Mouse (Mus musculus): Measurements from ENCODE around the gene Sergef. TPM values are rescaled to one million over a fixed set of nuclear protein-coding genes. Genes with fewer than 3 reads are reported as not detected.
A peak's percentile ranks its signal among the peaks of the same experiment; 100 is the strongest.
"Not testable (repeated sequence)": the region's sequence is repeated elsewhere in the genome, so short reads cannot be mapped to it uniquely, and the experiment has no call there.

The Sergef gene
- total RNA-seq (2015; ENCODE audit: low replicate concordance), result not detected in 2 replicates
- 0.43 TPM in 1 of 2 replicates, not detected in the other for total RNA-seq (2017; ENCODE audit: low replicate concordance)

- ATAC-seq (replicated peaks; ENCODE audit: low FRiP score, poor library complexity, severe bottlenecking), result peak; percentile 97
These were observed at the start of gene Sergef for GRCm38 (mm10) chr7:46639692-46640031. Sergef (minus strand) TSS chr7:46639807.

- no peak for ATAC-seq (replicated peaks; ENCODE audit: low FRiP score, poor library complexity, severe bottlenecking)
These were observed 47.2 kb upstream of the Sergef start for GRCm38 (mm10) chr7:46686827-46687226.

GRCm38 (mm10) chr7:46680732-46681131 lies 41.1 kb upstream of the Sergef start:
- no peak for ATAC-seq (replicated peaks; ENCODE audit: low FRiP score, poor library complexity, severe bottlenecking)

DNA sequence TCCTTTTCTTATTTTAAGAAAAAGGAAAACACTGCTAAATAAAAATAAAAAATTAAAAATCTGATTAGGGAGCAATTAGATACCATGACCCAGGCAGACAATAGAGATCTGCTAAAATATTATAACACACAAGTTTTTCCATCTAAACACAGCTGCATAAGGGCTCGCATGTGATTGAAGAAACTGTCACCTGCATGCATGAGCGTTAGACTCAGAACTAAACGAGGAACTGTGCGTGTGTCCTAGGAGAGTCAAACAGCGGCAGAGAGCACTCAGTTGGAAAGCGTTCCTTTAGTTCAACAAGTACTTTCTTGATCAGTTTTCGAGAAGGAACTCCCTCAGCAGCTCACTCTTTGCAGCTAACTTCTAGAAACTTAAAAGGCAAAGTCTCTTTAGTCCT lies 39.4 kb upstream of the Sergef start:
- ATAC-seq (replicated peaks; ENCODE audit: low FRiP score, poor library complexity, severe bottlenecking), result not testable (repeated sequence)

GRCm38 (mm10) chr7:46678417-46678816 lies 38.8 kb upstream of the Sergef start:
- ATAC-seq (replicated peaks; ENCODE audit: low FRiP score, poor library complexity, severe bottlenecking), result no peak

GRCm38 (mm10) chr7:46676808-46677360 lies 37.3 kb upstream of the Sergef start:
- no peak for ATAC-seq (replicated peaks; ENCODE audit: low FRiP score, poor library complexity, severe bottlenecking)

- no peak for ATAC-seq (replicated peaks; ENCODE audit: low FRiP score, poor library complexity, severe bottlenecking)
These were observed 36.3 kb upstream of the Sergef start for GRCm38 (mm10) chr7:46675886-46676285.

DNA sequence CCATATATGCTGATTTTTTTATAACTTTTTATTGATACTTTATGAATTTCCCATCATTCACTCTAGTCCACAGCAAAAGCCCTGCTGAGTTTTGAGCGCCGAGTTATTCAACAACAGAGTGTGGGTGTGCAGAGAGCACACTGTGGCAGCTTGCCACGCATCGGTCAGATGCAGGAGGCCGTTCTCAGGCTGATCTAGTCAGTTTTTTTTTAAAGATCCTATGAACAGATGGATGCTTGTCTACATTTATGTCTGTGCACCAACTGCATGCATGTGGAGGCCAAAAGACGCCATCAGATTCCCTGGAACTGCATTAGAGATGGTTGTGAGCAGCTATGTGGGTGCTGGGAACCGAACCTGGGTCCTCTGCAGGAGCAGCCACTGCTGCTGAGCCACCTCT lies 35.5 kb upstream of the Sergef start:
- ATAC-seq (replicated peaks; ENCODE audit: low FRiP score, poor library complexity, severe bottlenecking), result no peak

GRCm38 (mm10) chr7:46672160-46672672 lies 32.6 kb upstream of the Sergef start, which contains the start of gene Tph1:
Tph1 (minus strand) TSS chr7:46672537.
- ATAC-seq (replicated peaks; ENCODE audit: low FRiP score, poor library complexity, severe bottlenecking), result no peak

DNA sequence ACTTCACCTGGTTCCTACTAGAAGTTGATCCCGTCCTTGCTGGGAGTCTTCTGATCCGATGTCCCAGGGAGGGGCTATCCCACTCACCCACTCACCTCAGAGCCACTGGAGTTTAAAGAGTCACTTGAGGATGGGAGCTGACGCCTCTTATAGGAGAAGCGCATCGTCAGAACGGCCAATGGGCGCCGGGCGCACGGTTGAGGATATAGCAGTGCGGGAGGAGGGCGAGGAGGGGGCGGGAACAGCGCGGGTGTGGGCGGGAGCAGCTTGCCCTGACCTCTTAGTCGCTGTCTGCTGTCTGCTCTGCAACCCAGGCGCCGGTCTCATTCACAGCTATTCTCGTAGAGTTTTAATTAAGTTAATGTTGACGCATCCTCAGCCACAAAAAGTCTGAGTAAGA lies 27.6 kb upstream of the Sergef start:
- ATAC-seq (replicated peaks; ENCODE audit: low FRiP score, poor library complexity, severe bottlenecking), result no peak

GRCm38 (mm10) chr7:46665236-46665635 lies 25.6 kb upstream of the Sergef start:
- ATAC-seq (replicated peaks; ENCODE audit: low FRiP score, poor library complexity, severe bottlenecking), result no peak

DNA sequence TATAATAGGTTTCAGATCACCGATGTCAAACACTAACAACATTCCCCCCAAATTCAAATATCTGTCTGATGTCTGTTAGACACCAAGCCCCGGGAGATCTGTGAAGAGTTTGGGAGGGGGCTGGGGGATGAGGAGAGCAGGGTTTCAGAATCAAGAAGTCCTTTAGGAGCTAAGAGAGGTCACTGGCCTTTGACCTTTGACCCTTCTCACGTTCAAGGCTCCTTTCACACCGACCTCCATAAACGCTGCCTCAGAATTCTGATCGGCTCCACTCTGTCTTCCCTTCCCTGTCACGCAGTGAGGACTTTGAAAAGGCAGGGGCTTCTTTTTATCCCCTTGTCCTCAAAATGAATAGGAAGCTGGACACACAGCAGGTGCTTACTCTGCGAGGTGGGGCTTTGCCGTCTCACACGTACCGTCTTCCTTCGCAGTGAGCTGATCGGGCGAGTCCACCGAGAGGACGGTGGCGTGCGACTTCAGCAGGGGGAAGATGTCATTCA lies 22.0 kb upstream of the Sergef start:
- no peak for ATAC-seq (replicated peaks; ENCODE audit: low FRiP score, poor library complexity, severe bottlenecking)

GRCm38 (mm10) chr7:46652279-46652678 lies 12.7 kb upstream of the Sergef start:
- ATAC-seq (replicated peaks; ENCODE audit: low FRiP score, poor library complexity, severe bottlenecking), result no peak

DNA sequence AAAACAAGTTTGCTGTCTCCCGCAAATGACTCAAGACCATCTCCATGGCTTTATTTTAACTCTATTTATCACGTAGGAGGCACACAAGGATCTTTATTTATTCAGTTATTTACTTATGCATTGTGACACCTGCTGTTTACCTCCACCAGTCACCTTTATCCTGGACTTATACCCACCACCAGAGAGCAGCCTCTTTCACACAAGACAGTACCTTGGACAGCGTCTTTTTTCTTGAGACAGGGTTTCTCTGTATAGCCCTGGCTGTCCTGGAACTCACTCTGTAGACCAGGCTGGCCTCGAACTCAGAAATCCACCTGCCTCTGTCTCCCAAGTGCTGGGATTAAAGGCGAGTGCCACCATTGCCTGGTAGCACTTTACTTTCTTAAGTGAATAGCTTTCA lies 10.6 kb upstream of the Sergef start:
- ATAC-seq (replicated peaks; ENCODE audit: low FRiP score, poor library complexity, severe bottlenecking), result not testable (repeated sequence)

DNA sequence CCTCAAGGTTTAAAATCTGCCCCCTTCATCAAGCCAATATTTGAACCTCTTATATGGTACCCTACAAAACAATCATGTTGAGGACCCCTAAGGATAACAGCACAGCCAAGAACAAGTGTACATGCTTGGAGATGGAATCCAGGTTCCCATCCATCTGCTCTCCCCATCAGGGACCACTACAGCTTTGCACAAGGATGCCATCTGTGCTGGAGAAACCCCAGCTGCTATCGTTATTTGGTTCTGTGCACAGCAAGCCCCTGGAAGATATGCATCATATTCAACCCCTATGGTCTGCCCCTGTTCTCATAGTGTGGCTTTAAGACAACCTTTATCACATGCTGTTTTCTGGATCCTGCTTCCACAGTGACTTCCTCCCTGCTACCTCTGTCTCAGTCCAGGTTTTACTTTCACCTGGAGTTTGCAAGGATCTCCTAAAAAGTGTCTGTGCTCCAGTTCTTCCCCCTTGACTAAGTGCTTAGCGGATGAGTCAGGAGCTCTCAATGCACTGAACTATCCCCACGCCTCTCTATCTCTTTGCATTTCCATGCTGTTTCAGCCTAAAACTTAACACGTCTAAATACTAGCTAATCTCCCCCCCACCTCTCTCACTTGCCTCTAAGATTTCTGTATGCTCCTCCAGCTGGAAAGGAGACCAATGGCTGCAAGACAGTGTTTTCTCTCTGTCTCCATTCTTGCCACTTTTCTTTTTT lies 9.0 kb upstream of the Sergef start:
- no peak for ATAC-seq (replicated peaks; ENCODE audit: low FRiP score, poor library complexity, severe bottlenecking)

- ATAC-seq (replicated peaks; ENCODE audit: low FRiP score, poor library complexity, severe bottlenecking), result no peak
These were observed 3.6 kb upstream of the Sergef start for GRCm38 (mm10) chr7:46643172-46643571.

GRCm38 (mm10) chr7:46640062-46640461 lies 455 bp upstream of the Sergef start:
- ATAC-seq (replicated peaks; ENCODE audit: low FRiP score, poor library complexity, severe bottlenecking), result no peak

DNA sequence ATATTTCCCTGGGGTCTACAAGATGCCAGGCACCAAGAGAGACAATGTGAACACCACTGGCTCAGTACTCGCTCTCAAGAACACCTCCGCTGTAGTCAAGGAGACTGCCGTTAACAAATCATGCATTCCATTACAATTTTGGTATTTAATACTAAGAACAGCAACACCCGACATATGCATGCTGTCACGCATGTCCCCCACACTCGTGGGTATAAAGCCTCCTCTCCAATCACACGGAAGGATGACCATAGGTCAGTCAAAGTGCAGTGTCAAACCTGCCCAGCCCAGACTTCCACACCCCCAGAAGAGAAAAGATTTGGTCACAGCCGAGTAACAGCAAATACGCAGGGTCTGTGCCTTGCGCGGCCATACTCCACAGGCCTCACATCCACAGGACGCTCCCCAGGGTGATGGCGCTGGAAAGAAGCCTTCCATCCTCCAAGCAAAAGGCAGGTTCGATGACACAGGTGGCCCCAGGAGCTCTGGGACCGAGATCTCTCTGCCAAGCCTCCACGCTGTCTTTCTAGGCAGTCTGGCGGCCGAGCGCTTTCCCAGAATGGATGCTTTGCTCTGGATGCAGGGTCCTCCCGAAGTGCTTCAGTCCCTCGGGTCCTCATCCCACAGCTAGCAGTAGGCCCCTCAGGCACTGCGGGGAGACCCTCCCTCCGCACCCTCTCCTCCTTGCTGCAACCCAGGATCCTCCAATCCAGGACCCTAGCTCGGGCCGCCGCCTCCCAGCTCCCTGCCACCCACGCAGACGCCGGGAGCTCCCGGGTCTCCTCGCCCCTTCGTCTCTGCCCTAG lies 517 bp downstream of the Sergef start:
- no peak for ATAC-seq (replicated peaks; ENCODE audit: low FRiP score, poor library complexity, severe bottlenecking)

- ATAC-seq (replicated peaks; ENCODE audit: low FRiP score, poor library complexity, severe bottlenecking), result no peak
These were observed 11.1 kb downstream of the Sergef start for GRCm38 (mm10) chr7:46628375-46628975.

DNA sequence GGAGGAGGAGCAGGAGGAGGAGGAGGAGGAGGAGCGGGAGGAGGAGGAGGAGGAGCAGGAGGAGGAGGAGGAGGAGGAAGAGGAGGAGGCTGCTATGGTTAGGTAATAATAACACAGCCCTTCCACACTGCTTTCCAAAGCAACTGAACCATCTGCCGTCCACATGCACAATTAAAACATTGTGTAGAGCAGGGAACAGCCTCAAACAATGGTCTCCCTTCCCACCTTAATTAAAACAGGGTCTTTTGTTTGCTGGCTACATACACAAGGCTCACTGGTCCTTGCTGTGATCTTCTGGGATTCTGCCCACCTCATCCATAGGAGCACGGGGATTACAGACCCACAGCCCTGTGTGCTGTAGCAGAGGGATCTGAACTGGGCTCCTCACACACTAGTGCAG lies 15.6 kb downstream of the Sergef start:
- ATAC-seq (replicated peaks; ENCODE audit: low FRiP score, poor library complexity, severe bottlenecking), result no peak

All from erythroblast, adult 5-6 weeks (primary cell).